Mouse (Mus musculus) B cell, adult 67 days (primary cell): ENCODE results near the gene Pycr2. TPM values are rescaled to one million over a fixed set of nuclear protein-coding genes. Genes with fewer than 3 reads are reported as not detected.

ENCODE experiments used
- total RNA-seq, 2 experiments: library from RNA; stranded (reverse); gene quantifications; 4 replicates each; pipeline ENCODE4 v1.2.4; 2023

Pycr2 gene
- total RNA-seq = 10 to 100 TPM; 19.4 to 20.7 TPM

GRCm38 (mm10) chr1:180904039-180904814, at the start of gene Pycr2:
Gene Pycr2 (plus strand): TSS chr1:180904293.

DNA sequence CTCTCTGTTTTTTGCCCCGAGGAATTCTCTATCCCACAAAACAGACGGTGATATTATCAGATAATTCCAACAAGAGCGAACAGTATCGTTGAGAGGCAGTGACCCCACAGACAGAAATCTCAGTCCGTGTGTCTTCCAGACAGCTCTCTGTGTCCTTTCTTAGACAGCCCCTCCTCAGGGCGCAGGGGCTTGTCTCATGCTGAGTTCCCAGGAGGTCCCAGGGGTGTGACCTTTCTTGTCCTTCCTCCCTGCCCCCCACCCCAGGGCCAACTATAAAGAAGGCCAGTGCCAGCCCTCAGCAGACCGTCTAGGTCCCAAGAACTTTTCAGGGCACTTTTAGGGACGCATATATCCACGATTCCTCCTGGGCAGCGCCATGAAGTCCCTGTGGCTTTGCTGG, 11.3 kb upstream of the Pycr2 start, which contains the start of gene Lefty2:
Gene Lefty2, plus strand, starts transcription at position 301 of the 400 bp plus-strand sequence.

DNA sequence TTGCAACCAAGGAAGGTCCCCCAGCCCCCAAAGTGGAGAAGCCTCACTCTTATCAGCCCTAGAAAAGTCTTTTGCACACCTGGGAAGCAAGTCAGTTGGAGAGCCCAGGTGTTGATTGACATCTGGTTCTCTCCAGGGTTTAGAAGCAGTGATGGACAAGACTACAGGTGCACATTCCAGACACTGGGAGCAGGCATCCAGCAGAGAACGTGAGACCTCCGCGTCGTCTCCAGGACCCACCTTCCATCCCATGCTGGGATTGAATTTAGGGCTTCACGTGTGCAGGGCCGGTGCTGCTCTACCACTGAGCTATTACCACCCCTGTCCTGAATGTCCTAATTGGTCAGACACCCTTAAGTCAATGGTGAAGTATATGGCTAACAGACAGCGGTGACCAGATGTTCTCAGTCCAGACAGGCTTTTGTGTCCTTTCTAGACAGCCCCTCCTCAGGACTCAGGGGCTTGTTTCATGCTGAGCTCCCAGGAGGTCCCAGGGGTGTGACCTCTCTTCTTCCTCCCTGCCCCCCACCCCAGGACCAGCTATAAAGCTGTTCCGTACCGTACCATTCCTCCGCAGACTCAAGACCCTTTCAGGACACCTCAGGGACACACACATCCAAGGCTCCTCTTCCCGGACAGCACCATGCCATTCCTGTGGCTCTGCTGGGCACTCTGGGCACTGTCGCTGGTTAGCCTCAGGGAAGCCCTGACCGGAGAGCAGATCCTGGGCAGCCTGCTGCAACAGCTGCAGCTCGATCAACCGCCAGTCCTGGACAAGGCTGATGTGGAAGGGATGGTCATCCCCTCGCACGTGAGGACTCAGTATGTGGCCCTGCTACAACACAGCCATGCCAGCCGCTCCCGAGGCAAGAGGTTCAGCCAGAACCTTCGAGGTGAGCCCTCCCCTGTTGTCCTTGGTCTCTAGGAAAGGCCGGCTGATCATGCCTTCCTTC, 30.6 kb downstream of the Pycr2 start, which contains the start of gene Lefty1:
Gene Lefty1, plus strand, starts transcription at position 556 of the 953 bp plus-strand sequence.

DNA sequence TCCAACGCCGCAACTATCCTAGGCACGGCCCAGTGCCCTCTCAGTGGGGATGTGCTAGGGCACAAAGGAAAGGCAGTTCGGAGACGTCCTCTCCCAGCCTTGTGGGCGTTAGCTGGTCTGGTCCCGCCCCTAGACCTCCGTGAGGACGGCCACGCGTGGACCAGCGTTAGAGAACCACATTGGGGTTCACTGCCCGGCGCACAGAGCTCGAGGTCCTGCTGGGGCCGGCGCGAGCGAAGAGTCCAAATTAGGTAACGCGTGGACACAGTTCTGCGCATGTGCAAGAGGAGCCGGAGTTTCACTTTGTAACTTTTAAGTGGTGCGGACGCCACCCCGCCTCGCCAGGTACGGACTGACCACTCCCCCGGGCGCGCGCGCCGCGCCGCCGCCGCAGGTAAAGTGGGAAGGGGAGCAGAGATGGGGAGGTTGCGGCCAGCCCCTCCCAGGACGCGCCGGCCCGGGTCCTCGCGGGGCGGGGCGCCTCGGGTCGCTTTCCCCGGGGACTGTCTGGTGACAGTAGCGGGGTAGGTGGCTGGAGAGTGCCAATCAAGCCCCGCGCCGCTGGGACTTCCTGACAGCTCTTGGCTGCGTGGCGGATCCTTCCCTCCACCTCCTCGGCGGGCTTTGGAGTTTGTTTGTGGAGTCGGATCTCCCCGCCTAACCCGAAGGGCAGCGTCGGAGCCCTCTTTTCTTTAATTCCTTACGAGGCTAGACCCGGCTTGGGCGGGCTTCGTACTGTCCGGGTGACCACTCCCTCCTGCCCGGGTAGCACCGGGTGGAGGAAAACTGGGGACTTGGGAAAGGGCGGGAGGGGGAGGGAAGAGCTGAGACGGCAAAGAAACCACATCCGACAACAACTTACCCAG, 38.3 kb downstream of the Pycr2 start, which contains the start of gene Tmem63a:
Gene Tmem63a, plus strand, starts transcription at position 179 of the 866 bp plus-strand sequence.

Other genes with a start within 250 kb of the Pycr2 start
- gene Mixl1, start 207.3 kb upstream of the Pycr2 start, total RNA-seq = not detected
- 10 to 100 TPM; 56.1 to 62.2 TPM for gene Acbd3, start 178.2 kb upstream of the Pycr2 start, total RNA-seq
- gene H3f3a, start 90.3 kb upstream of the Pycr2 start, total RNA-seq = 1,000 to 10,000 TPM; 1,921 to 2,078 TPM
- 10 to 100 TPM; 60.2 to 63.7 TPM for gene Sde2, start 53.2 kb upstream of the Pycr2 start, total RNA-seq
- not detected for gene Lefty2, start 11.2 kb upstream of the Pycr2 start, total RNA-seq
- not detected for gene Lefty1, start 30.7 kb downstream of the Pycr2 start, total RNA-seq
- gene Tmem63a, start 38.1 kb downstream of the Pycr2 start, total RNA-seq = 10 to 100 TPM; 25.7 to 30.6 TPM
- gene Ephx1, start 116.6 kb downstream of the Pycr2 start, total RNA-seq = 10 to 100 TPM; 94.8 to 96.5 TPM
- gene 9130409I23Rik, start 146.9 kb downstream of the Pycr2 start, total RNA-seq = not detected
- 10 to 100 TPM; 30.5 to 35.8 TPM for gene Nvl, start 239.9 kb downstream of the Pycr2 start, total RNA-seq
- gene Cnih4, start 240.4 kb downstream of the Pycr2 start, total RNA-seq = 10 to 100 TPM; 22.7 to 28.5 TPM